Mouse (Mus musculus) MEL (cell line): ENCODE results near the gene Zzef1. TPM values are rescaled to one million over a fixed set of nuclear protein-coding genes. Genes with fewer than 3 reads are reported as not detected.

ENCODE experiments used
- DNase-seq: peaks from one replicate; pipeline ENCODE4 v3.0.0; 2011; ENCODE audit warnings: low read depth, low spot score
- H3K27ac ChIP-seq: 2 replicates; pipeline ENCODE4 v1.5.1; 2012; ENCODE audit warnings: low read depth, mild to moderate bottlenecking, control low read depth, low read length, moderate library complexity; ENCODE audit not compliant: control insufficient read depth
- H3K27me3 ChIP-seq, 2 experiments: fragments of 150-350 bp in 1 of 2; sonication (generic) in 1 of 2; 2 replicates each; pipeline ENCODE4 v1.6.1; 2012; ENCODE audit warnings: low read length in 2 of 2, mild to moderate bottlenecking in 2 of 2, improper control_type of control experiment in 1 of 2, moderate library complexity in 1 of 2; ENCODE audit not compliant: insufficient read depth in 2 of 2, control insufficient read depth in 1 of 2
- H3K36me3 ChIP-seq, 2 experiments: 2 replicates each; pipeline ENCODE4 v1.6.1; 2012 to 2014; ENCODE audit warnings: low read length in 2 of 2, improper control_type of control experiment in 1 of 2, inconsistent platforms in 1 of 2, mild to moderate bottlenecking in 1 of 2; ENCODE audit not compliant: insufficient read depth in 2 of 2, control insufficient read depth in 1 of 2
- H3K4me1 ChIP-seq, 2 experiments: fragments of 150-350 bp in 1 of 2; sonication (generic) in 1 of 2; 2 replicates each; pipeline ENCODE4 v1.6.1; 2012; ENCODE audit warnings: low read length in 2 of 2, improper control_type of control experiment in 1 of 2, mild to moderate bottlenecking in 1 of 2; ENCODE audit not compliant: insufficient read depth in 2 of 2, control insufficient read depth in 1 of 2
- H3K4me3 ChIP-seq, 2 experiments: fragments of 150-350 bp in 1 of 2; sonication (generic) in 1 of 2; 2 replicates each; pipeline ENCODE4 v1.5.1; 2012; ENCODE audit warnings: low read depth in 2 of 2, low read length in 2 of 2, mild to moderate bottlenecking in 2 of 2, moderate library complexity in 2 of 2, control low read depth in 1 of 2, improper control_type of control experiment in 1 of 2; ENCODE audit not compliant: control insufficient read depth in 1 of 2, insufficient read depth in 1 of 2
- H3K79me2 ChIP-seq: 2 replicates; pipeline ENCODE4 v1.6.1; 2012; ENCODE audit warnings: mild to moderate bottlenecking, low read length, moderate library complexity; ENCODE audit not compliant: control insufficient read depth, poor library complexity, insufficient read depth
- H3K9ac ChIP-seq: 2 replicates; pipeline ENCODE4 v1.6.1; 2012; ENCODE audit warnings: low read depth, mild to moderate bottlenecking, control low read depth, low read length, moderate library complexity; ENCODE audit not compliant: control insufficient read depth, poor library complexity, severe bottlenecking
- H3K9me3 ChIP-seq: fragments of 150-350 bp; sonication (generic); replicated peaks from 2 replicates; pipeline ENCODE4 v1.6.1; 2012; ENCODE audit warnings: mild to moderate bottlenecking, low read length, improper control_type of control experiment, moderate library complexity; ENCODE audit not compliant: insufficient read depth
- CTCF ChIP-seq, 3 experiments: IDR thresholded peaks in 2 of 3; conservative IDR thresholded peaks in 1 of 3; 2 replicates each; pipeline ENCODE4 v1.5.1; 2011 to 2012; ENCODE audit warnings: low read length in 3 of 3, low read depth in 2 of 3, mild to moderate bottlenecking in 2 of 3, improper control_type of control experiment in 1 of 3, inconsistent platforms in 1 of 3, mixed read lengths in 1 of 3, moderate library complexity in 1 of 3; ENCODE audit not compliant: control insufficient read depth in 1 of 3, insufficient read depth in 1 of 3, poor library complexity in 1 of 3, severe bottlenecking in 1 of 3
- EP300 ChIP-seq, 2 experiments: IDR thresholded peaks; 2 replicates each; pipeline ENCODE4 v1.6.1; 2011; ENCODE audit warnings: improper control_type of control experiment in 2 of 2, low read length in 2 of 2, low read depth in 1 of 2, mild to moderate bottlenecking in 1 of 2
- HCFC1 ChIP-seq: IDR thresholded peaks from 2 replicates; pipeline ENCODE4 v1.6.1; 2012; ENCODE audit warnings: low read depth, mild to moderate bottlenecking, inconsistent platforms, low read length, improper control_type of control experiment, moderate library complexity
- MAFK ChIP-seq: IDR thresholded peaks from 2 replicates; pipeline ENCODE4 v1.6.1; 2011; ENCODE audit warnings: low read depth, mild to moderate bottlenecking, low read length, improper control_type of control experiment, borderline replicate concordance
- MAX ChIP-seq: IDR thresholded peaks from 2 replicates; pipeline ENCODE4 v1.6.1; 2011; ENCODE audit warnings: low read length, improper control_type of control experiment
- MXI1 ChIP-seq: IDR thresholded peaks from 2 replicates; pipeline ENCODE4 v1.6.1; 2011; ENCODE audit warnings: mild to moderate bottlenecking, low read depth, low read length, improper control_type of control experiment
- NRF1 ChIP-seq: IDR thresholded peaks from 2 replicates; pipeline ENCODE4 v1.6.1; 2014; ENCODE audit warnings: low read depth, mild to moderate bottlenecking, inconsistent platforms, low read length, improper control_type of control experiment, moderate library complexity; ENCODE audit not compliant: poor library complexity, insufficient read depth, severe bottlenecking
- POLR2A ChIP-seq, 2 experiments: IDR thresholded peaks; 2 replicates each; pipeline ENCODE4 v1.6.1; 2011 to 2012; ENCODE audit warnings: low read length in 2 of 2, mild to moderate bottlenecking in 2 of 2, control low read depth in 1 of 2, improper control_type of control experiment in 1 of 2, low read depth in 1 of 2, moderate library complexity in 1 of 2; ENCODE audit not compliant: control insufficient read depth in 1 of 2, insufficient read depth in 1 of 2, poor library complexity in 1 of 2
- RAD21 ChIP-seq: IDR thresholded peaks from 2 replicates; pipeline ENCODE4 v1.6.1; 2011; ENCODE audit warnings: mild to moderate bottlenecking, low read depth, low read length, improper control_type of control experiment
- SIN3A ChIP-seq: IDR thresholded peaks from 2 replicates; pipeline ENCODE4 v1.6.1; 2012; ENCODE audit warnings: low read length, improper control_type of control experiment, inconsistent platforms
- ZMIZ1 ChIP-seq: IDR thresholded peaks from 2 replicates; pipeline ENCODE4 v1.6.1; 2012; ENCODE audit warnings: low read depth, mild to moderate bottlenecking, inconsistent platforms, low read length, improper control_type of control experiment, moderate library complexity
- polyA plus RNA-seq, 2 experiments: library from polyadenylated mRNA; stranded (reverse) in 1 of 2; unstranded in 1 of 2; fragments of >175 nt in 1 of 2; fragments of >200 nt in 1 of 2; gene quantifications; 2 replicates each; pipeline versions ENCODE4 v1.2.1 to v1.2.4; 2012; ENCODE audit warnings: low replicate concordance in 2 of 2, low read depth in 1 of 2; ENCODE audit not compliant: insufficient read length in 2 of 2, insufficient read depth in 1 of 2, missing spikeins in 1 of 2
- total RNA-seq: library from RNA; depleted of rRNA; stranded (reverse); fragments of 300-350 nt; gene quantifications from 2 replicates; pipeline ENCODE4 v1.2.3, GENCODE M21; 2012

The Zzef1 gene
- total and polyA plus RNA-seq, 3 experiments: 13.3 to 17.6 TPM; not detected in 1

GRCm38 (mm10) chr11:72758316-72758715 lies 37.7 kb upstream of the Zzef1 start:
- Histone ChIP-seq H3K4me1 (no peaks in the 10 kb centered on the region), H3K9me3 (no peaks in the 10 kb centered on the region), H3K27ac (no peak overlapping the region), H3K36me3 (peaks cover 4 to 78% of the 10 kb centered on the region in 2 experiments), H3K9ac (no peak overlapping the region), H3K79me2 (no peaks in the 10 kb centered on the region), H3K27me3 (no peaks in the 10 kb centered on the region), H3K4me3 (no peak overlapping the region)
- TF ChIP-seq EP300 (IDR thresholded peaks at IDR 0.05; ENCODE audit: low read depth in 1 of 2, low read length in 2 of 2) (no peak), MAFK (no peak)
- DNase-seq: no peak

GRCm38 (mm10) chr11:72759581-72759980 lies 36.4 kb upstream of the Zzef1 start:
- no peaks in the 10 kb centered on the region for H3K4me1 ChIP-seq
- peaks cover 4 to 73% of the 10 kb centered on the region in 2 experiments for H3K36me3 ChIP-seq
- no peak overlapping the region for H3K9ac ChIP-seq
- DNase-seq: no peak
- TF ChIP-seq POLR2A (IDR thresholded peaks at IDR 0.05; ENCODE audit: control insufficient read depth in 1 of 2, insufficient read depth in 1 of 2, low read depth in 1 of 2, low read length in 2 of 2, poor library complexity in 1 of 2) (0 out of 4 replicates have a peak, but pooled peaks of 1 of the 2 experiments have one; percentile 1), RAD21 (no peak)
- H3K4me3 ChIP-seq: no peak overlapping the region
- H3K27ac ChIP-seq: no peak overlapping the region
- no peaks in the 10 kb centered on the region for H3K27me3 ChIP-seq
- no peaks in the 10 kb centered on the region for H3K79me2 ChIP-seq
- H3K9me3 ChIP-seq: no peaks in the 10 kb centered on the region

- Histone ChIP-seq H3K9me3 (no peaks in the 10 kb centered on the region), H3K27me3 (no peaks in the 10 kb centered on the region), H3K79me2 (no peaks in the 10 kb centered on the region), H3K9ac (no peak overlapping the region), H3K36me3 (peaks cover 4 to 67% of the 10 kb centered on the region in 2 experiments), H3K4me3 (no peak overlapping the region), H3K27ac (no peak overlapping the region), H3K4me1 (no peaks in the 10 kb centered on the region)
- DNase-seq: no peak
- TF ChIP-seq NRF1 (no peak), MAX (no peak), MAFK (peak; percentile 82), SIN3A (no peak), ZMIZ1 (no peak), MXI1 (no peak)
Observed at GRCm38 (mm10) chr11:72760781-72761180, 35.2 kb upstream of the Zzef1 start.

GRCm38 (mm10) chr11:72764270-72764669 lies 31.8 kb upstream of the Zzef1 start:
- Histone ChIP-seq H3K4me1 (no peaks in the 10 kb centered on the region), H3K9me3 (no peaks in the 10 kb centered on the region), H3K4me3 (no peak overlapping the region), H3K79me2 (no peaks in the 10 kb centered on the region), H3K27ac (no peak overlapping the region; the same call in 1 of the 2 replicates), H3K27me3 (no peaks in the 10 kb centered on the region)
- TF ChIP-seq HCFC1: no peak
- no peak for TF ChIP-seq EP300 (IDR thresholded peaks at IDR 0.05; ENCODE audit: low read depth in 1 of 2, low read length in 2 of 2)
- no peak for TF ChIP-seq CTCF (IDR thresholded peaks at IDR 0.05 in 2 of 3, conservative IDR thresholded peaks at IDR 0.05 in 1 of 3; ENCODE audit: control insufficient read depth in 1 of 3, insufficient read depth in 1 of 3, low read depth in 2 of 3, low read length in 3 of 3, poor library complexity in 1 of 3, severe bottlenecking in 1 of 3)
- TF ChIP-seq, all 39 proteins: peak for 0
- no peak overlapping the region for H3K9ac ChIP-seq
- H3K36me3 ChIP-seq: peaks cover 5 to 46% of the 10 kb centered on the region in 2 experiments
- DNase-seq: no peak
